Mouse (Mus musculus) heart, adult 2 months (tissue): ENCODE measurements around the gene Wdr54.

Source experiments
- CTCF ChIP-seq: fragments of 200-600 bp; IDR thresholded peaks from 2 replicates; pipeline ENCODE4 v1.8.1; 2022; ENCODE audit warnings: antibody characterized with exemption, mild to moderate bottlenecking, moderate library complexity
- POLR2A ChIP-seq: fragments of 200-500 bp; IDR thresholded peaks from 2 replicates; pipeline ENCODE4 v1.6.1; 2011; ENCODE audit warnings: mild to moderate bottlenecking, low read depth, low read length, control low read depth; ENCODE audit not compliant: insufficient read depth

DNA sequence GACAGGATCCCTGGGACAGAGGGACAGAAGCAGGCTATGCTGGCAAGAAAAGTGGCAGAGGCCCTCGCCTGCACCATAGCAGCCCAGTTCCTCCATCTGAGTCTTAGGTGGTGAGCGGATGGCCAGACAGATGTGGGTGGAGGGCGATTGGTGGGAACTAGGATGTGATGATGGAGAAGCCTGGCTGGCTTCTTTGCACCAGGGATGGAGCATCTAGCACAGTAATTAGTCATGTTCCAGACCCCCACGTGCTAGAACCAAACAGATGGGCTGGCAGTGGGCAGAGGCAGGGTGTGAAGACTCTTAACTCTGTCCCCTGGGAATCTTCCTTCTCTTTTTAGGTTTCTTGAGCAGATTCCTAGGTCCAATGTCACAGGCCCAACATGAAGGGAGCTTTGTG lies 47.1 kb upstream of the Wdr54 start:
- TF ChIP-seq POLR2A (no peak), CTCF (no peak)
